Mouse (Mus musculus) CH12.LX (cell line): ENCODE results near the gene Bhmt2. TPM values are rescaled to one million over a fixed set of nuclear protein-coding genes. Genes with fewer than 3 reads are reported as not detected.

Source experiments
- DNase-seq: peaks from one replicate; pipeline ENCODE4 v3.0.0-alpha.2; 2013; ENCODE audit errors: extremely low read depth
- H3K27ac ChIP-seq: 2 replicates; pipeline ENCODE4 v1.5.1; 2012; ENCODE audit warnings: low read depth, mild to moderate bottlenecking, control low read depth, moderate library complexity; ENCODE audit not compliant: insufficient read depth
- H3K27me3 ChIP-seq: replicated peaks from 2 replicates; pipeline ENCODE3; 2012; ENCODE audit warnings: inconsistent platforms
- H3K36me3 ChIP-seq, 2 experiments: replicated peaks in 1 of 2; 2 replicates each; pipeline versions ENCODE3 to v1.6.1; 2012; ENCODE audit warnings: inconsistent platforms in 1 of 2, low read length in 1 of 2, mild to moderate bottlenecking in 1 of 2, mixed read lengths in 1 of 2, moderate library complexity in 1 of 2; ENCODE audit not compliant: control insufficient read depth in 1 of 2, insufficient read depth in 1 of 2
- H3K4me1 ChIP-seq, 2 experiments: 2 replicates each; pipeline ENCODE4 v1.6.1; 2012; ENCODE audit warnings: inconsistent platforms in 1 of 2, moderate library complexity in 1 of 2; ENCODE audit not compliant: insufficient read depth in 2 of 2, control insufficient read depth in 1 of 2
- H3K4me2 ChIP-seq: 2 replicates; pipeline ENCODE4 v1.6.1; 2012; ENCODE audit warnings: low read depth, mild to moderate bottlenecking, control low read depth; ENCODE audit not compliant: poor library complexity, insufficient read depth, severe bottlenecking
- H3K4me3 ChIP-seq, 3 experiments: fragments of 150-350 bp in 1 of 3; sonication (generic) in 1 of 3; replicated peaks in 1 of 3; 2 replicates each; pipeline versions ENCODE3 to v1.5.1; 2011 to 2012; ENCODE audit warnings: low read depth in 2 of 3, low read length in 2 of 3, mild to moderate bottlenecking in 2 of 3, moderate library complexity in 2 of 3, control low read depth in 1 of 3, improper control_type of control experiment in 1 of 3, inconsistent platforms in 1 of 3, mixed read lengths in 1 of 3; ENCODE audit not compliant: poor library complexity in 1 of 3
- H3K79me2 ChIP-seq: replicated peaks from 2 replicates; pipeline ENCODE4 v1.6.1; 2012; ENCODE audit warnings: mild to moderate bottlenecking, moderate library complexity; ENCODE audit not compliant: control insufficient read depth, poor library complexity, insufficient read depth, severe bottlenecking; ENCODE audit errors: extremely low read depth
- H3K9ac ChIP-seq: 2 replicates; pipeline ENCODE4 v1.6.1; 2012; ENCODE audit warnings: low read depth, mild to moderate bottlenecking, control low read depth, moderate library complexity; ENCODE audit not compliant: insufficient read depth
- H3K9me3 ChIP-seq: replicated peaks from 2 replicates; pipeline ENCODE3; 2012; ENCODE audit warnings: low read length, inconsistent platforms, mixed read lengths
- CHD1 ChIP-seq: IDR thresholded peaks from 2 replicates; pipeline ENCODE4 v1.6.1; 2012; ENCODE audit warnings: low read depth, low read length, improper control_type of control experiment, inconsistent platforms
- CHD2 ChIP-seq: IDR thresholded peaks from 2 replicates; pipeline ENCODE4 v1.6.1; 2011; ENCODE audit warnings: low read length, improper control_type of control experiment
- E2F4 ChIP-seq: IDR thresholded peaks from 2 replicates; pipeline ENCODE4 v1.6.1; 2011; ENCODE audit warnings: low read depth, low read length, improper control_type of control experiment; ENCODE audit not compliant: insufficient replicate concordance
- ELF1 ChIP-seq: IDR thresholded peaks from 2 replicates; pipeline ENCODE4 v1.6.1; 2014; ENCODE audit warnings: low read depth, mild to moderate bottlenecking, inconsistent platforms, low read length, improper control_type of control experiment
- ETS1 ChIP-seq: conservative IDR thresholded peaks from 2 replicates; pipeline ENCODE4 v1.6.1; 2012; ENCODE audit warnings: low read depth, mild to moderate bottlenecking, inconsistent platforms, low read length, improper control_type of control experiment, moderate library complexity
- GABPA ChIP-seq: IDR thresholded peaks from 2 replicates; pipeline ENCODE4 v1.6.1; 2012; ENCODE audit warnings: low read depth, low read length, improper control_type of control experiment, inconsistent platforms; ENCODE audit not compliant: insufficient replicate concordance
- JUN ChIP-seq: IDR thresholded peaks from 2 replicates; pipeline ENCODE4 v1.6.1; 2011; ENCODE audit warnings: low read depth, mild to moderate bottlenecking, low read length, improper control_type of control experiment, moderate library complexity; ENCODE audit not compliant: insufficient read depth
- KAT2A ChIP-seq: IDR thresholded peaks from 2 replicates; pipeline ENCODE4 v1.6.1; 2012; ENCODE audit warnings: low read length, improper control_type of control experiment, inconsistent platforms; ENCODE audit not compliant: insufficient replicate concordance
- MXI1 ChIP-seq: IDR thresholded peaks from 2 replicates; pipeline ENCODE4 v1.6.1; 2011; ENCODE audit warnings: mild to moderate bottlenecking, low read depth, low read length, improper control_type of control experiment
- MYC ChIP-seq: IDR thresholded peaks from 2 replicates; pipeline ENCODE4 v1.6.1; 2011; ENCODE audit warnings: low read depth, mild to moderate bottlenecking, improper control_type of control experiment, low read length
- NELFE ChIP-seq: IDR thresholded peaks from 2 replicates; pipeline ENCODE4 v1.6.1; 2011; ENCODE audit warnings: low read depth, low read length, improper control_type of control experiment
- PAX5 ChIP-seq: IDR thresholded peaks from 2 replicates; pipeline ENCODE4 v1.6.1; 2012; ENCODE audit warnings: low read length, inconsistent platforms, mixed read lengths
- POLR2A ChIP-seq: IDR thresholded peaks from 2 replicates; pipeline ENCODE4 v1.6.1; 2011; ENCODE audit warnings: low read depth, mild to moderate bottlenecking, improper control_type of control experiment, low read length
- SMC3 ChIP-seq: IDR thresholded peaks from 2 replicates; pipeline ENCODE4 v1.6.1; 2011; ENCODE audit warnings: low read depth, low read length, improper control_type of control experiment
- TCF12 ChIP-seq: IDR thresholded peaks from 2 replicates; pipeline ENCODE4 v1.6.1; 2014; ENCODE audit warnings: low read depth, mild to moderate bottlenecking, inconsistent platforms, low read length, improper control_type of control experiment
- dilution Hi-C: fragments of 300-500 bp; cut with MboI; formaldehyde crosslinking; loops from 2 replicates; pipeline ENCODE4 v1.14.3; 2020; ENCODE audit warnings: low sequenced_read_pairs; ENCODE audit not compliant: extremely low pct_unique_long_range_greater_than_20kb, extremely low pct_ligation_motif_present
- in situ Hi-C: fragments of 300-500 bp; cut with MboI; formaldehyde crosslinking; loops from 3 replicates; pipeline ENCODE4 v1.14.3; 2019; ENCODE audit warnings: low sequenced_read_pairs, low pct_ligation_motif_present, low pct_unique_long_range_greater_than_20kb, mixed read lengths
- polyA plus RNA-seq: library from polyadenylated mRNA; unstranded; fragments of >175 nt; gene quantifications from 2 replicates; pipeline ENCODE4 v1.2.1, GENCODE M21; 2012; ENCODE audit warnings: low read depth; ENCODE audit not compliant: insufficient read length
- total RNA-seq, 2 experiments: library from RNA; depleted of rRNA; stranded (reverse); fragments of 300-350 nt in 1 of 2; fragments of >200 nt in 1 of 2; gene quantifications; 2 replicates each; pipeline ENCODE4 v1.2.3; 2012 to 2014

Bhmt2 gene
- total and polyA plus RNA-seq, 3 experiments = not detected

- H3K27me3 ChIP-seq = no peaks in the 10 kb centered on the region
- peaks cover 2% of the 10 kb centered on the region for H3K9me3 ChIP-seq
- H3K4me3 ChIP-seq = no peak overlapping the region
- dilution Hi-C loops (no loop called here), in situ Hi-C loops (no loop called here)
- no peaks in the 10 kb centered on the region for H3K36me3 ChIP-seq
- no peak overlapping the region for H3K27ac ChIP-seq
- H3K9ac ChIP-seq = no peak overlapping the region
- TF ChIP-seq CHD1 (no peak), E2F4 (no peak), GABPA (no peak), POLR2A (no peak)
- TF ChIP-seq, all 38 proteins: peak for 0
- Histone ChIP-seq H3K4me1 (0 out of 4 replicates have a peak, but pooled peaks cover 0 to 2% of the 10 kb centered on the region in 2 experiments), H3K4me2 (no peak overlapping the region), H3K79me2 (no peaks in the 10 kb centered on the region)
- no peak for DNase-seq
Observed at GRCm38 (mm10) chr13:93648387-93649130, 25.5 kb downstream of the Bhmt2 start.

GRCm38 (mm10) chr13:93639636-93640035, 34.5 kb downstream of the Bhmt2 start:
- in situ Hi-C loops = no loop called here
- Histone ChIP-seq H3K4me1 (peaks cover 3 to 6% of the 10 kb centered on the region in 2 experiments; a peak in 2 of 4 replicates), H3K9ac (no peak overlapping the region), H3K27ac (no peak overlapping the region), H3K27me3 (no peaks in the 10 kb centered on the region), H3K36me3 (no peaks in the 10 kb centered on the region), H3K4me3 (no peak overlapping the region), H3K79me2 (no peaks in the 10 kb centered on the region), H3K9me3 (no peaks in the 10 kb centered on the region), H3K4me2 (no peak overlapping the region)
- dilution Hi-C loops = no loop called here
- no peak for TF ChIP-seq ETS1
- no peak for TF ChIP-seq CHD2
- no peak for TF ChIP-seq KAT2A
- DNase-seq = no peak

DNA sequence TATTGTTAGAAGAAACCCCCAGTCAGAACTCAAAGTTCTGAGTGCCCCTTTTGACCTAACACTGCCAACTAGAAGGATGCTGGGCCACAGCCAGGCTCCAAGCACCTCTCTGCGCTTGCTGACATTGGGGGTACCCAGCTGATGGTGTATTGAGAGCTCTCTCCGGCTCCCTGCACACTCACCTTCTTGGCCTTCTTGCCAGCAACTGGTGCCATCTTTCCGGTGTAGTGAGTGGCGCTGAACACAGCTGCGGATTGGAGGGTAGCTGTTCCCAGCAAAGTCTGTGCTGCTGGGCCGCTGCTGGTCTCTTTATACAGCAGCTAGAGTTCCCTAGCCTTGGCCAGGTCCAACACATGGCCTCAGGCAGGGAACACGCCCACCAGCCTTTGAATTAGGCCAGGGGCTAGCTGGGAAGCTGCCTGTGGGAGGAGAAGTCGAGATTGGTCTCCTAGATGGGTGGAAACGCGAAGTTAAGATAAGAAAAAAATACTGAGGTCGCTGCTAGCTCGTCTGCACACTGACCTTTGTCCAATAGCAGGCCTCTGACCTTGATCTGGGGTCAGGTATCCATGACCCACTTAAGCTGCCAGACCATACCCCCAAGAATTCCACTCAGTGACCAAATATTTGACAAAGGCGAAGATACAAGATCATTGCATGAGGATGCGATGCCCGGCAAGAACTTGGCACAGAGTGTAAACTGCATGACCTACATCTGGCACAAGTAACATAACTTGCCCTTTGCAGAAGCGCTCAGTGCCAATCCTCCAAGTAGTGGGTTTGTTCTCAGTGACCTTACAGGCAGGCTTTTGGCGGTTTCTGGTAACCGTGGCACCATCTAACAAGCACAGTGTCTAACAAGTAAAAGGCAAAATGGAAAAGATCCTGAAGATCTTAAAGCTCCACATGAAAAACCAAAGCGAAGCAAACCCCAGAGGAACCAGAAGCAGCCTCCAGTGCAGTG, 36.5 kb downstream of the Bhmt2 start, which contains the start of gene Bhmt:
Gene Bhmt, minus strand, starts transcription at position 680 of the 964 bp plus-strand sequence.
- Histone ChIP-seq H3K79me2 (no peaks in the 10 kb centered on the region), H3K4me3 (no peak within 1 kb of the TSS), H3K9ac (no peak within 1 kb of the TSS), H3K4me1 (peaks cover 4 to 7% of the 10 kb centered on the region in 2 experiments), H3K27me3 (no peaks in the 10 kb centered on the region), H3K4me2 (no peak within 1 kb of the TSS), H3K9me3 (no peaks in the 10 kb centered on the region), H3K27ac (no peak within 1 kb of the TSS), H3K36me3 (no peaks in the 10 kb centered on the region)
- dilution Hi-C loops = no loop called here
- in situ Hi-C loops = no loop called here
- TF ChIP-seq MXI1 (no peak), MYC (no peak), PAX5 (no peak), JUN (no peak), KAT2A (no peak), ETS1 (no peak), TCF12 (no peak), NELFE (no peak), CHD2 (no peak), GABPA (no peak), ELF1 (no peak), SMC3 (no peak)
- no peak for DNase-seq
